Mouse (Mus musculus) layer of hippocampus, adult 2 months (tissue): ENCODE results near the gene Rtp3. TPM values are rescaled to one million over a fixed set of nuclear protein-coding genes. Genes with fewer than 3 reads are reported as not detected.
A peak's percentile ranks its signal among the peaks of the same experiment; 100 is the strongest.

Experiments used
- DNase-seq, 2 experiments: peaks; one replicate each; pipeline ENCODE4 v3.0.0; 2022; ENCODE audit warnings: low spot score in 2 of 2
- H3K27ac ChIP-seq: fragments of 200-600 bp; 2 replicates; pipeline ENCODE4 v1.8.1; 2022
- H3K4me3 ChIP-seq: fragments of 200-600 bp; 2 replicates; pipeline ENCODE4 v1.8.1; 2022; ENCODE audit warnings: mild to moderate bottlenecking
- CTCF ChIP-seq: fragments of 200-600 bp; conservative IDR thresholded peaks from 2 replicates; pipeline ENCODE4 v1.8.1; 2022; ENCODE audit warnings: antibody characterized with exemption, mild to moderate bottlenecking, moderate library complexity
- total RNA-seq, 2 experiments: library from RNA; stranded (reverse); gene quantifications; 2 replicates each; pipeline ENCODE4 v1.2.3; 2021

The Rtp3 gene
- total RNA-seq, 2 experiments from 2014 or later: 0.59 TPM

DNA sequence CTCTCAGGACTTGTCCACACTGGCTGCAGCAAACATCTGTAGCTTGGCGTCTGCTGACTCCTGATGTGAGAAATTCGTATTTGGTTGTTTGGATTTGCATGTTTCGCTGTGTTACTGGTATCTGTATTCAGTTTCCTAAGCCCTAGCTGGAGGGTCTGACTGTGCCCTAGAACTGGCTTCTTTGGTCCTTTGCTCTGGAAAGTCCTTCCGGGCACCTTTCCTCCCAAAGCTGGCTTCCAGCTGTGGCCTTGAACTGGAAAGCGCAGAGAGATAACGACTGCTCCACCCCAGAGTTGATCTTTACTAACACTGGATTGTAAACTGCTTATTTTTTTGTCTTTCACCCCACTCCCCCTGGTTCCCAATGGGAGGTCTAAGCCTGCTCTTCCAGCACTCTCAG lies 42.5 kb downstream of the Rtp3 start:
- no peak for DNase-seq
- Histone ChIP-seq H3K4me3 (no peak overlapping the region), H3K27ac (no peak overlapping the region)
- no peak for TF ChIP-seq CTCF

DNA sequence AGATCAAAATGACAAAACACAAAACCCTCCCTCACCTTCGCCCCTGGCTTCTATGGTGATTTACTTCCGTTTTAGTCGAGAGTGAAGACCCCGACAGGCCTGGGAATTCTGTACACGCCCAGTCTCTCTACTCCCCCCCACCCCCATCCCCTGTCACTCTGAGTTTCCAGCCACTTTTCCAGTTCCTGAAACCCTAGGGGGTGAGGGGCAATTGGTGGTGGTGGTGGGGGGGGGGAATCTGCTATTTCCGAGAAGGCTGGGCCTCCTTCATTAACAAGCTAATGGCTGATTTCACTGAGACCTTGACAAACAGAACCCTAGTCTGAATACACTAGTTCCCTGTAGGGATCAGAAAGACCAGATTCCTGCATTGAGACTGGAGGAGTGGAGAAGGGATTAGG lies 43.1 kb downstream of the Rtp3 start:
- no peak for DNase-seq
- no peak for TF ChIP-seq CTCF
- Histone ChIP-seq H3K27ac (no peak overlapping the region), H3K4me3 (no peak overlapping the region)

DNA sequence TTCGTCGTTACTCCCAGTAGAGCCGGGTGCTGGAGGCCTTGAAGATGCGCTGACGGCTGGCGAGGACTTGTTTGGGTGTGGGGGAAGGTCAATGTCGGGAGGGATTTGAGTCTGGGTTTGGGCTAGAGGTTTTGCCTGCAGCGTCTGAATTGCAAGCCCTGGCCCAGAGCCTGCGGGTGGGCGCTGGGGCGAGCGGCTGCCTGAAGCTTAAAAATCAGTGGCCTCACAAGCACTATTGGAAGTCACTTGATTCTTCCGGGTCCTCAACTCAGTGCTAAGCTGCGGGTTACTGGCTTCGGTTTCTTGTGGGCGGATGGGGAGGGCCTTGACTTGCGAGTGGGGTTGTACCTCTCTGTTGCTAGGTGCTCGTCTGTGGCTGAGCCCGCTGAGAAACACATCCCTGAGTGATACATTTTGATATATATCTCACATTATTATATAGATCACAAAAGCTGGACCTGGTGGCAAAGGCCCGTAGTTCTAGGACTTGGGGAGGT lies 43.8 kb downstream of the Rtp3 start:
- Histone ChIP-seq H3K27ac (no peak overlapping the region), H3K4me3 (no peak overlapping the region)
- no peak for DNase-seq
- no peak for TF ChIP-seq CTCF

DNA sequence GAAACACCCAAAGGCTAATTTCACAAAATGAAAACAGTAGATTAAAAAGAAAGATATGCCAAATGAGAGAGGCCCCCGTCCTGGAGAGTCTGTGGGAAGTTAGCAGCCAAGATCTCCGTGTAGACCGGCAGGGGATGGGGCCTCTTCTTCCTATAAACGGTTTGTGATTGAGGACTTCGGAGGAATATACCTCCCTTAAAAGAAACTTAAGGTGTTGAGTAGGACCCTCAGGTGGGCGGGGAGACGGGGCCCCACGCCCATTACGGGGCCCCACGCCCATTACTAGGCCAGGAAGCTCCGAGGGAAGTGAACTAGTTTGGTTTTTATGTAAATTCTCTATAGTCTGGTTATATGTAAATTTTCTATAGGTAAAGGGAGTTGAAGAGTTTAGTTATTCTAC lies 44.5 kb downstream of the Rtp3 start, which contains the start of gene Tdgf1:
TSS of gene Tdgf1 (minus strand) at position 233 of the 400 bp plus-strand sequence.
- no peak for DNase-seq
- H3K27ac ChIP-seq: no peak within 1 kb of the TSS
- no peak for TF ChIP-seq CTCF
- H3K4me3 ChIP-seq: no peak within 1 kb of the TSS

DNA sequence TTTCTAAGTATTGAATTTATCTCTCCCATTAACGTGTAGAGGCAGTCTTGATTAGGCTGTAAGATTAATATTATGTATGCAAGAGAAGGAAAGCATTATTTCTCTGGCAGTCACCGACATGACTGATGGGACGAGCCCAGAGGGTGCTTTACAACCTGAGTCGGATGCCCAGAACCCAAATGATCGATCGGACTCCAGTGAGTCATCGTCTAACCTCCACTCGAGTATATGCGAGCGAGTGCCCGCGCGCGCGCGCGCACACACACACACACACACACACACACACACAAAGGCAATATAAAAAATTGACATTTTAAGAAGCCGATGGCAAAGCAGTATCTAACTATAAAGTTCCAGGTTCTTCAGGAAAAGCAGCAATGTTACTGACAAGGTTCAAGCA lies 45.0 kb downstream of the Rtp3 start:
- H3K4me3 ChIP-seq: no peak overlapping the region
- DNase-seq: no peak
- no peak for TF ChIP-seq CTCF
- H3K27ac ChIP-seq: no peak overlapping the region

DNA sequence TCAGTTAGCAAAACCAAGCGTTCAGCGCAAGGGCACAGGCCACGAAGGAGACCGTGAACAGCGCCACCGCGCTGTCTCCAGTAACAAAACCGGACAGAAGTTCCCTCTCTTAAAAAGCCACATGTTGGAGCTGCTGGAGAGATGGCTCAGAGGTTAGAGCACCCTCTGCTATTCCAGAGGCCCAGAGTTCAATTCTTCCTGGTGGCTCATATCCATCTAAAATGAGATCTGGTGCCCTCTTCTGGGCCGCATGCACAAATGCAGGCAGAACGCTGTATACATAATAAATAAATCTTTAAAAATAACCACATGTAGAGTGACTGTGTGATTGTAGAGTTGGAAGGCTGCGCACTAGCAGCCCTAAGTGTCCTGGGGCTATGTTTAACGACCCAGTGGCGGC lies 46.1 kb downstream of the Rtp3 start:
- no peak overlapping the region for H3K4me3 ChIP-seq
- TF ChIP-seq CTCF: peak; percentile 84
- H3K27ac ChIP-seq: no peak overlapping the region
- DNase-seq: no peak

DNA sequence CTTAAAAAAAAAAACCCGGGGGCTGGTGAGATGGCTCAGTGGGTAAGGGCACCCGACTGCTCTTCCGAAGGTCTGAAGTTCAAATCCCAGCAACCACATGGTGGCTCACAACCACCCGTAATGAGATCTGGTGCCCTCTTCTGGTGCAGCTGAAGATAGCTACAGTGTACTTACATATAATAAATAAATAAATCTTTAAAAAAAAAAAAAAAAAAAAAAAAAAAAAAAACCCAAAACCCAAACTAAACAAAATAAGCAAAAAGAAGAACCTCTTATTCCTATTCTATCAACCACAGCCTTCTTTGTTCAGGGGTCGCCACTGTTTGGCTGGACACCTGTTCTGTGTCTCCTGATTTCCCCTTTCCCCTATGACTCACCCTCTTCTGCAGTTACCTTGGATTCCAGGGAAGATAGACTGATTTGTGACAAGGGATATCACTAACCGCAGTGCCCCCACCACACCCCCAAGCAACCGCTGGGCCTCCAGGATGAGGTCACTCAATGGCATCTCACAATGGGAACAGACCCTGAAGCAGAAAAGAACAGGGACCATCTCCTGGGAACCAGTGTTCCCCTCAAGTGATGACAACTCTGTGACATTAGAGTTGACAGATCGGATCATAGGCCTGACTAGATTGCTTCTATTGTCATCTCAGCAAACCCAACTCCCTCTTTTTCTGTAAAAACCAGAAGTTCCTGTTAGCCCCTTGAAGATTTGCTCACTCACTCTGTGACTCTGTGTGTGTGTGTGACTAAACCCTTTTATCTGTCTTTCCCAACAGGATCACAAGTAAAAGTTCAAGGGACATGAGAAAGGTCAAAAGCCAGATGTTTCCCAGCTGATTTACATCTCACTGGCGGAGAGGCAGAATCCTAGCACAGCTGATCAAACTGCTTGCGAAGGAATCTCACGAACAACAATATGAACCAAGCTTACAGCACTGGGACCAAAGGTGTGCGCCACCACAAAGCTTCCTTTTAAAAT lies 52.6 kb downstream of the Rtp3 start:
- no peak for DNase-seq
- TF ChIP-seq CTCF: peak; percentile 48
- Histone ChIP-seq H3K4me3 (no peak overlapping the region), H3K27ac (0 out of 2 replicates have a peak overlapping the region, but pooled peaks have one; percentile 18)

DNA sequence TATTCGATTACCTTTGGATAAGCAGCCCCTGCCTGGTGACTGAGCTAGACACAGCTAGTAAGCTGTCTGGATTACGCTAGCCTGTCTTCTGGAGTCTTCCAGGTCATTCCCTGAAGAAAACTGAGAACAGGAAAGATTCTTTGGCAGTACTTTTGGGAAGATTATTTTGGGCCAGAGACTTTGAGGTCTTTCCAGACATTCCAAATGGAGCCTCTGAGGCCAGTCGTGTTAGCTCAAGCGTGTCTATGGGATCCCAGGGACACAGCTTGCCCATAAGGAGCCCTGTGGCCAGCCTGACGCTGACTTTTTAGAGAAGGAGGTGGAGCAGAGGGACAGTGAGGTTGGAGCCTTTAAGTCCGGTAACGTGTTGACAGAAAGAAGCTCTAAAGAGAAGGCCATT lies 54.4 kb downstream of the Rtp3 start:
- Histone ChIP-seq H3K27ac (peak overlapping the region; percentile 88; the same call in 1 of the 2 replicates), H3K4me3 (no peak overlapping the region)
- TF ChIP-seq CTCF: no peak
- DNase-seq: no peak

Other genes starting within 250 kb of the Rtp3 start
- not detected for gene Myl3, start 248.7 kb downstream of the Rtp3 start, total RNA-seq
- 1 to 10 TPM; 4.4 to 5.0 TPM for gene Pth1r, start 243.4 kb downstream of the Rtp3 start, total RNA-seq
- gene Prss42, start 192.4 kb downstream of the Rtp3 start, total RNA-seq: not detected
- gene Prss44, start 176.6 kb downstream of the Rtp3 start, total RNA-seq: not detected
- gene Prss43, start 163.9 kb downstream of the Rtp3 start, total RNA-seq: under 1 TPM; 0.15 to 0.25 TPM
- gene Prss45, start 156.0 kb downstream of the Rtp3 start, total RNA-seq: under 1 TPM in 1 of 2 experiments, not detected in 1; 0.51 TPM
- not detected for gene Prss46, start 146.1 kb downstream of the Rtp3 start, total RNA-seq
- under 1 TPM; 0.32 to 0.51 TPM for gene Prss50, start 132.6 kb downstream of the Rtp3 start, total RNA-seq
- gene Als2cl, start 110.7 kb downstream of the Rtp3 start, total RNA-seq: 10 to 100 TPM in 1 of 2 experiments, 1 to 10 TPM in 1; 9.1 to 14.6 TPM
- gene Tmie, start 110.5 kb downstream of the Rtp3 start, total RNA-seq: 1 to 10 TPM; 1.9 to 2.0 TPM
- gene Fam240a, start 73.7 kb downstream of the Rtp3 start, total RNA-seq: not detected
- under 1 TPM; 0.49 TPM for gene Tdgf1, start 44.4 kb downstream of the Rtp3 start, total RNA-seq
- 1 to 10 TPM; 1.5 to 3.5 TPM for gene Lrrc2, start 39.0 kb downstream of the Rtp3 start, total RNA-seq
- gene Ltf, start 28.7 kb upstream of the Rtp3 start, total RNA-seq: not detected
- gene Ccrl2, start 66.9 kb upstream of the Rtp3 start, total RNA-seq: under 1 TPM; 0.69 to 0.72 TPM
- 10 to 100 TPM; 37.2 to 38.0 TPM for gene Lrrfip2, start 127.0 kb upstream of the Rtp3 start, total RNA-seq